Mouse (Mus musculus) heart, embryonic 16.5 days (tissue): ENCODE results near the gene Tbc1d10c. TPM values are rescaled to one million over a fixed set of nuclear protein-coding genes. Genes with fewer than 3 reads are reported as not detected.

Source experiments
- ATAC-seq: fragments of 200-750 bp; cut with Nextera tagmentation; replicated peaks from 2 replicates; pipeline ENCODE4 v1.8.0; 2017; ENCODE audit warnings: moderate number of reproducible peaks; ENCODE audit not compliant: insufficient read depth, low FRiP score; ENCODE audit errors: extremely low read depth
- H3K27ac ChIP-seq: fragments of 300-500 bp; sonication (generic); 2 replicates; pipeline ENCODE4 v1.5.1; 2014; ENCODE audit warnings: mild to moderate bottlenecking, low read length, control low read depth, moderate library complexity
- H3K27me3 ChIP-seq: fragments of 300-500 bp; sonication (generic); 2 replicates; pipeline ENCODE4 v1.6.1; 2014; ENCODE audit warnings: low read length, mixed read lengths; ENCODE audit not compliant: control insufficient read depth, insufficient read depth
- H3K36me3 ChIP-seq: fragments of 300-500 bp; sonication (generic); 2 replicates; pipeline ENCODE4 v1.6.1; 2014; ENCODE audit not compliant: control insufficient read depth, insufficient read depth
- H3K4me1 ChIP-seq: fragments of 300-500 bp; sonication (generic); 2 replicates; pipeline ENCODE4 v1.6.1; 2014; ENCODE audit warnings: low read length, mixed read lengths; ENCODE audit not compliant: control insufficient read depth, insufficient read depth
- H3K4me2 ChIP-seq: fragments of 300-500 bp; sonication (generic); 2 replicates; pipeline ENCODE4 v1.6.1; 2014; ENCODE audit warnings: low read depth, mild to moderate bottlenecking, control low read depth, low read length
- H3K4me3 ChIP-seq: fragments of 300-500 bp; sonication (generic); 2 replicates; pipeline ENCODE4 v1.5.1; 2014; ENCODE audit warnings: mild to moderate bottlenecking, control low read depth, low read length
- H3K9ac ChIP-seq: fragments of 300-500 bp; sonication (generic); 2 replicates; pipeline ENCODE4 v1.6.1; 2014; ENCODE audit warnings: low read length, control low read depth
- H3K9me3 ChIP-seq: fragments of 300-500 bp; sonication (generic); replicated peaks from 2 replicates; pipeline ENCODE4 v1.6.1; 2016; ENCODE audit warnings: low read length; ENCODE audit not compliant: control insufficient read depth
- WGBS: fragments of 180-500 bp; shearing (Covaris S2); extraction: QIAGEN DNeasy Blood & Tissue Kit; methylation state at CpG from one replicate; pipeline ENCODE4 v1.1.7; 2014; 5-methylcytosine and 5-hydroxymethylcytosine counted together
- polyA plus RNA-seq: library from polyadenylated mRNA; unstranded; fragments of >200 nt; fragmentation: Nextera tagmentation; extraction: Ambion mirVana; gene quantifications from 2 replicates; pipeline ENCODE4 v1.2.1, GENCODE M21; 2015

Tbc1d10c gene
- polyA plus RNA-seq, 1 experiment from 2014 or later, result 26.5 TPM

DNA sequence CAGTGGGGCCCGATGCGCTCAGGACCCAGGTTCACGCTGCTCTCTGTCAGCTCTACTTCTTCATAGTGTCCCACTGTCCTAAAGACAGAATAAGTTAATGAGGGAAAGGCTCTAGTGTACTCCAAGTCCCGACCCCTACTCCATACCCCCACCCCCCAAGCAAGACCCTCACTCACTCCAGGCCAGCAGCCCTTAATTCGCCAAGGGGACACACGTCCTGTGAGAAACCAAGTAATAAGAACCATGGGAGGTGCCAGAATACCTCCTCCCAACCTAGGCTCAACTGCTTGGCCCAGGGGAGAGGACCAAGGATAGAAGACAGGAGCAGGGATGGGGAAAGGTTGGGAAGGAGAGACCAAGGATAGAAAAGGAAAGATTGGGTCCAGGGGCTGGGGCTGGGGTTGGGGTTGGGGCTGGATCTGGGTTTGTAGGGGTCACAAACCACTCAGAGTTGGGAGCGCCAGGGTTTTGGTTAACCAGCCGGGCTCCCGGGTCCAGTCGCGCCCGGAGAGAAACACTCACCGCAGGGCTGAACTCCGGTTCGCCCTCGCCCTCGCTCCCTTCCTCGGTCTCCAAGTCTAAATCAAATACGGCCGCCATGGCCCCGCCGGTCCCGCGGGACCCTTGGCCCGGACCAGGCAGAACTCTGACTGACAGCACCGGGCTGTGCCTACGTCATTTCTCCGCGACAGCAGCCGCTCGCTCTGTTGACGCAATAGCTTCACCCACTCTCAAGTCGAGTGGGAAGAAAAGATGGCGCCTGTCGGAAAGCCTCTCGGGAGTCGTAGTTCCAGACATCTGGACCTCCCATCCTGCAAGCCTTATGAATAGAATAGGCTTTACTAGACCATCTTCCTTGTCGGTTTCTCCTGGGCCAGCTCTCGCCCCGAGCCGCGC is 28.2 kb downstream of the Tbc1d10c start, which contains the start of gene Rps6kb2:
Gene Rps6kb2 (minus strand): TSS at position 709 of the 897 bp plus-strand sequence.
- H3K36me3 ChIP-seq, result peaks cover 18% of the 10 kb centered on the region
- peak within 1 kb of the TSS; percentile 84 for H3K9ac ChIP-seq
- 7% methylated on average over 42 of the region's 42 CpGs for WGBS
- H3K27me3 ChIP-seq, result no peaks in the 10 kb centered on the region
- peak within 1 kb of the TSS; percentile 75 for H3K4me3 ChIP-seq
- H3K4me2 ChIP-seq, result peak within 1 kb of the TSS; percentile 98
- ATAC-seq, result peak; percentile 78
- H3K27ac ChIP-seq, result peak within 1 kb of the TSS; percentile 44
- no peaks in the 10 kb centered on the region for H3K9me3 ChIP-seq
- peaks cover 24% of the 10 kb centered on the region for H3K4me1 ChIP-seq

DNA sequence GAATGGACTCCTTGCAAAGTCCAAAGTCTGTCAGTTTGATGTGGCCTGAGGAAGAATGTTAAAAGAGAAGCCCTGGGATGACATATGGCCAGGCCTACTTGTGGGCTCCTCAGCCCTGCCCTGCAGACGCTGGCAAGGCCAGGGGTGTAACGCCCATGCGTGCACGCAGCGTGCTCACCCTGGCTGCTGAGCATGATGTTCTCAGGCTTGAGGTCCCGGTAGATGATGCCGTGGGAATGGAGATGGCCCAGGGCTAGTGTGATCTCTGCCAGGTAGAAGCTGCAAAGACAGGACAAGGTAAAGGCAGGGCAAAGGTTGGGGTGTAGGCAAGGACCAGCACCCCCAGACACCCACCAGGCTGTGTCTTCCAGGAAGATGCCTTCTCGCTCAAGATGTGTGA is 32.0 kb downstream of the Tbc1d10c start:
- 94% methylated on average over 8 of the region's 8 CpGs for WGBS

GRCm38 (mm10) chr19:4156771-4157170 is 34.3 kb downstream of the Tbc1d10c start:
- 89% methylated on average over 12 of the region's 12 CpGs for WGBS
- Histone ChIP-seq H3K27ac (no peak overlapping the region), H3K4me1 (0 out of 2 replicates have a peak, but pooled peaks cover 2% of the 10 kb centered on the region), H3K27me3 (no peaks in the 10 kb centered on the region), H3K9me3 (no peaks in the 10 kb centered on the region), H3K9ac (no peak overlapping the region), H3K4me2 (no peak overlapping the region), H3K4me3 (no peak overlapping the region), H3K36me3 (peaks cover 30% of the 10 kb centered on the region)
- ATAC-seq, result no peak

More for the DNA sequence above, 32.0 kb downstream of the Tbc1d10c start:
- H3K36me3 ChIP-seq, result peaks cover 26% of the 10 kb centered on the region
- H3K4me2 ChIP-seq, result no peak overlapping the region
- no peak for ATAC-seq
- no peak overlapping the region for H3K9ac ChIP-seq
- H3K4me1 ChIP-seq, result peaks cover 10% of the 10 kb centered on the region
- H3K27ac ChIP-seq, result no peak overlapping the region
- H3K9me3 ChIP-seq, result no peaks in the 10 kb centered on the region
- no peak overlapping the region for H3K4me3 ChIP-seq
- H3K27me3 ChIP-seq, result no peaks in the 10 kb centered on the region

GRCm38 (mm10) chr19:4156073-4156579 is 35.0 kb downstream of the Tbc1d10c start:
- peak overlapping the region; percentile 7 for H3K4me2 ChIP-seq
- 67% methylated on average over 20 of the region's 20 CpGs for WGBS

GRCm38 (mm10) chr19:4155223-4156072 is 35.6 kb downstream of the Tbc1d10c start:
- Histone ChIP-seq H3K4me3 (peak overlapping the region; percentile 32), H3K27ac (no peak overlapping the region; the same call in 1 of the 2 replicates), H3K27me3 (no peaks in the 10 kb centered on the region), H3K9ac (peak overlapping the region; percentile 41; the same call in 1 of the 2 replicates), H3K9me3 (no peaks in the 10 kb centered on the region), H3K4me1 (0 out of 2 replicates have a peak, but pooled peaks cover 4% of the 10 kb centered on the region), H3K4me2 (peak overlapping the region; percentile 7), H3K36me3 (peaks cover 30% of the 10 kb centered on the region)
- no peak for ATAC-seq
- WGBS, result 73% methylated on average over 6 of the region's 6 CpGs

More at GRCm38 (mm10) chr19:4156073-4156579, 35.0 kb downstream of the Tbc1d10c start:
- ATAC-seq, result no peak
- Histone ChIP-seq H3K9me3 (no peaks in the 10 kb centered on the region), H3K27me3 (no peaks in the 10 kb centered on the region), H3K4me1 (0 out of 2 replicates have a peak, but pooled peaks cover 4% of the 10 kb centered on the region), H3K27ac (no peak overlapping the region; the same call in 1 of the 2 replicates), H3K4me3 (peak overlapping the region; percentile 32), H3K9ac (peak overlapping the region; percentile 41; the same call in 1 of the 2 replicates), H3K36me3 (peaks cover 28% of the 10 kb centered on the region)

DNA sequence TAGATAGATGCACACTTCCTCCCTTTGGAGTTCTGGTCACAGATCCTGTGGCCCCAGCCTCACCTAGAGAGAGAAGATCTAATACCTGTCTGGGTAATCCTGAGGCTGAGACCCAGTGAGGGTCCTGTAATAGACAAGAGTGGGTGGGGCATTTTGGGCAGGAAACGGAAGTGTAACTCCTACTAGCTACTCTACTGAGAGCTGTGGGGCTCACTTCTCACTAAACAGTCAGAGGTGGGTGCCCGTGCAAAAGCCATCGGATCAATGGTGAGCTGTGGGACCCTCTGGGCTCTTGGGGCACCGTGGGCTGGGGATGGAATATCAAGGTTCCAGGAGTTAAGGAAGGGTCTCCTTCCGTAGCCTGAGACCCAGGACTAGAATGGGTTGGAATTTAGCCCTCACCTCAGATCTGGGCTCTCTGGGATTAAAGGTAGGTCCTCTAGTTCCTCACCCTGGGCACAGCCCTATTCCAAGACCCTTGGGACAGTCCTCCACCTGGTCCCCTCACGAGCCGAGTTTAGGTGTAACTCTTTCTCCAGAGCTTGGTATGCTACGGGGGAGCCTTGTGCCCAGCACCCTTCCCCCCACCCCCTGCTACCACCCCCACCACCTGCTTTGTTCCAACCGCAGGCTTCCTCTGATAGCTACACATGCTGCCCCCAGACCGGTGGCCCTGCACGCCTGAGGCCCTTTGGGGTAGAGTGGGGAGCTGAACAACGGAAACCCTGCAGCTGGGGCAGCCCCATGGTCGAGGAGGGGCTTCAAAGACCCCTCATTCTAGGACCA is 36.5 kb downstream of the Tbc1d10c start:
- 63% methylated on average over 13 of the region's 13 CpGs for WGBS
- peak overlapping the region; percentile 32 for H3K4me3 ChIP-seq
- H3K27ac ChIP-seq, result peak overlapping the region; percentile 41
- H3K9ac ChIP-seq, result peak overlapping the region; percentile 51
- H3K27me3 ChIP-seq, result no peaks in the 10 kb centered on the region
- H3K9me3 ChIP-seq, result no peaks in the 10 kb centered on the region
- 0 out of 2 replicates have a peak overlapping the region, but pooled peaks have one; percentile 5 for H3K4me2 ChIP-seq
- peaks cover 6% of the 10 kb centered on the region for H3K4me1 ChIP-seq
- ATAC-seq, result no peak
- peaks cover 28% of the 10 kb centered on the region for H3K36me3 ChIP-seq

DNA sequence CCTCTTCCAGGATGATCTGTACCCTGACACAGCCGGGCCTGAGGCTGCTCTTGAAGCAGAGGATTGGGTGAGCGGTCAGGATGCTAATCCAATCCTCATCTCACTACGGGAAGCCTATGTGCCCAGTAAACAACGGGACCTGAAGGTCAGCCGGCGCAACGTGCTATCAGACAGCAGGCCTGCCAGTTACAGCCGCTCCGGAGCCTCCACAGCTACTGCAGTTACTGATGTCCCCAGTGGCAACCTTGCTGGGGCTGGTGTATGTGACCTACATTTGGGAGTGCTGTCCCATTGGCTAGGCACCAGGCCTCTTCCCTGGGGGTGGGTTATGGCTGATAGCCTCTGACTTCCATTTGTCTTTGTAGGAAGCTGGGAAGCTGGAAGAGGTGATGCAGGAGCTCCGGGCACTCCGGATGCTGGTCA is 37.8 kb downstream of the Tbc1d10c start, which contains the start of gene Ptprcap:
Gene Ptprcap (plus strand): TSS at position 373 of the 423 bp plus-strand sequence.
- Histone ChIP-seq H3K4me3 (no peak within 1 kb of the TSS; the same call in 1 of the 2 replicates), H3K9me3 (no peaks in the 10 kb centered on the region), H3K27ac (no peak within 1 kb of the TSS), H3K4me1 (peaks cover 12% of the 10 kb centered on the region), H3K4me2 (no peak within 1 kb of the TSS), H3K9ac (no peak within 1 kb of the TSS), H3K27me3 (no peaks in the 10 kb centered on the region), H3K36me3 (peaks cover 20% of the 10 kb centered on the region)
- no peak for ATAC-seq
- 56% methylated on average over 11 of the region's 11 CpGs for WGBS
